25 mouse cellular contexts compared by ENCODE assay signal in the genomic region with DNA sequence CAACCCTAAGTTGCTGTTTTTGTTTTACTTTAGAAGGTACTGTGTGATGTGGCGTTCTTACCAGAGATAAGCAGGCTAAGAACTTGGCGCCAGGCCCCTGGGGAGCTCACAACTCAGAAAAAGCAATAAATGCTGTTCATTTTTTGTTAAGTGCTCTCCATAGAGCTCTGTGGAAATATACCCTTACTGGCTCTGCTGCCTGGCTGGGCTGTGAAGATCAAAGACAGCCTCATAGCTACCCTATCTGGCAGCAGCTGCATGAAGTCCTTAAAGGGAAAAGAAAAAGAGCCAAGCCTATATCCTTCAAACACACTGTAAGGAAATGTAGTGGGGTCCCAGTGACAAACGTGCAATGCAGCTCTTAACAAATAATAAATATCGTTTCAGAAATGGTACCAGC. TPM values are rescaled to one million over a fixed set of nuclear protein-coding genes. Genes with fewer than 3 reads are reported as not detected.
A peak's percentile ranks its signal among the peaks of the same experiment; 100 is the strongest.
DNase-seq lines count a peak whose midpoint lies in the region; ATAC-seq and TF ChIP-seq lines count a peak whose summit lies in the region.
"Had no signal": no experiment of that assay in that cellular context is flagged by ENCODE, and none has a peak within 500 bp of the region (broad histone marks: within the 10 kb centered on the region; RNA-seq: fewer than 3 reads in every experiment).

No protein-coding gene starts in this region.

- H3K4me2 ChIP-seq in kidney, embryonic 16.5 days (replicated peaks; ENCODE audit: low read depth, low read length): no peak overlapping the region
- no peak overlapping the region for H3K4me2 ChIP-seq in neural tube, embryonic 13.5 days
- no peak overlapping the region; the same call in 1 of the 2 replicates for H3K4me2 ChIP-seq in limb, embryonic 14.5 days (replicated peaks; ENCODE audit: low read depth, low read length, severe bottlenecking)
- H3K4me2 ChIP-seq: hindbrain, embryonic 13.5 days had no signal

- no peaks in the 10 kb centered on the region for H3K9me3 ChIP-seq in kidney, embryonic 16.5 days (ENCODE audit: low read length)
- H3K9me3 ChIP-seq in neural tube, embryonic 13.5 days: no peaks in the 10 kb centered on the region
- H3K9me3 ChIP-seq in limb, embryonic 14.5 days (ENCODE audit: control insufficient read depth, low read length): no peaks in the 10 kb centered on the region
- H3K9me3 ChIP-seq: G1E; hindbrain, embryonic 13.5 days had no signal

- no peak overlapping the region for H3K4me3 ChIP-seq in kidney, embryonic 16.5 days (ENCODE audit: low read length)
- H3K4me3 ChIP-seq in neural tube, embryonic 13.5 days: no peak overlapping the region
- no peak overlapping the region for H3K4me3 ChIP-seq in limb, embryonic 14.5 days (replicated peaks; ENCODE audit: low read length)
- H3K4me3 ChIP-seq: erythroblast, embryonic 14.5 days; hindbrain, embryonic 13.5 days had no signal

- H3K9ac ChIP-seq in kidney, embryonic 16.5 days (replicated peaks; ENCODE audit: low read length): peak overlapping the region; percentile 32; the same call in 1 of the 2 replicates
- no peak overlapping the region for H3K9ac ChIP-seq in neural tube, embryonic 13.5 days
- H3K9ac ChIP-seq in limb, embryonic 14.5 days (ENCODE audit: low read depth, low read length, severe bottlenecking): no peak overlapping the region
- H3K9ac ChIP-seq: hindbrain, embryonic 13.5 days; liver, postnatal 0 days had no signal

- TF ChIP-seq POLR2A in limb, embryonic 14.5 days (IDR thresholded peaks at IDR 0.05; ENCODE audit: borderline replicate concordance, extremely low read depth, insufficient read depth, insufficient read length): no peak

- H3K27me3 ChIP-seq in kidney, embryonic 16.5 days (ENCODE audit: insufficient read depth, low read length): no peaks in the 10 kb centered on the region
- H3K27me3 ChIP-seq in neural tube, embryonic 13.5 days: no peaks in the 10 kb centered on the region
- H3K27me3 ChIP-seq in limb, embryonic 14.5 days (ENCODE audit: control insufficient read depth, insufficient read depth, low read length): no peaks in the 10 kb centered on the region
- H3K27me3 ChIP-seq: hindbrain, embryonic 13.5 days had no signal

- peak; percentile 15 for DNase-seq in adrenal gland, adult 2 months
- no peak for DNase-seq in adrenal gland, adult 18-20 months (ENCODE audit: low spot score in 2 of 2)
- DNase-seq in kidney, adult 18-20 months: no peak
- DNase-seq in neural tube, embryonic 10.5 days (ENCODE audit: extremely low spot score, low spot score): no peak
- peak; percentile 36 for DNase-seq in limb, embryonic 14.5 days (ENCODE audit: low spot score)
- DNase-seq: adrenal gland, adult 8-10 months; cerebellum, adult 11-12 months; cerebellum, postnatal 36 days; gastrocnemius, postnatal 25 days; kidney, postnatal 10 days; liver; liver, postnatal 0 days; spleen, adult 18-20 months; thymus, postnatal 36 days had no signal

- H3K4me1 ChIP-seq in kidney, embryonic 16.5 days (ENCODE audit: insufficient read depth, low read length): peaks cover 30% of the 10 kb centered on the region
- peaks cover 25% of the 10 kb centered on the region; the same call in 1 of the 2 replicates for H3K4me1 ChIP-seq in neural tube, embryonic 13.5 days (replicated peaks)
- peaks cover 55% of the 10 kb centered on the region for H3K4me1 ChIP-seq in limb, embryonic 14.5 days (ENCODE audit: control insufficient read depth, insufficient read depth, low read length)

- ATAC-seq in kidney, embryonic 16.5 days (ENCODE audit: low FRiP score, low TSS enrichment): no peak
- no peak; the same call in 1 of the 2 replicates for ATAC-seq in neural tube, embryonic 13.5 days (ENCODE audit: low read depth)
- ATAC-seq in limb, embryonic 14.5 days (ENCODE audit: low FRiP score, low read depth): no peak
- ATAC-seq in granulocyte monocyte progenitor cell, adult 5-6 weeks (replicated peaks; ENCODE audit: poor library complexity, severe bottlenecking): no peak
- ATAC-seq: CD4-positive, CD25-positive, alpha-beta regulatory T cell, adult 4 months; forebrain, embryonic 14.5 days; intestine, embryonic 16.5 days; liver, postnatal 0 days had no signal

- H3K36me3 ChIP-seq in kidney, embryonic 16.5 days (ENCODE audit: insufficient read depth, low read length): no peaks in the 10 kb centered on the region
- no peaks in the 10 kb centered on the region for H3K36me3 ChIP-seq in neural tube, embryonic 13.5 days
- no peaks in the 10 kb centered on the region for H3K36me3 ChIP-seq in limb, embryonic 14.5 days (ENCODE audit: control insufficient read depth, insufficient read depth, low read length)
- H3K36me3 ChIP-seq: G1E; hindbrain, embryonic 13.5 days had no signal

- H3K27ac ChIP-seq in kidney, embryonic 16.5 days (ENCODE audit: low read length): 0 out of 2 replicates have a peak overlapping the region, but pooled peaks have one; percentile 11
- H3K27ac ChIP-seq in neural tube, embryonic 13.5 days (replicated peaks): 0 out of 2 replicates have a peak overlapping the region, but pooled peaks have one; percentile 10
- 0 out of 2 replicates have a peak overlapping the region, but pooled peaks have one; percentile 19 for H3K27ac ChIP-seq in limb, embryonic 14.5 days (replicated peaks; ENCODE audit: low read depth, low read length)
- H3K27ac ChIP-seq: hindbrain, embryonic 13.5 days had no signal

- WGBS in kidney, embryonic 16.5 days: 61% methylated on average over 4 of the region's 4 CpGs
- 64% methylated on average over 4 of the region's 4 CpGs for WGBS in neural tube, embryonic 13.5 days
- 12% methylated on average over 4 of the region's 4 CpGs for WGBS in limb, embryonic 14.5 days

RNA-seq across cellular contexts. Expression of gene Nkd2, which starts 11.6 kb away (rescaled TPM):
- 1 to 10 TPM; 1.4 to 2.8 TPM for total RNA-seq in adrenal gland, adult 2 months (2021)
- 1.8 and 3.7 TPM in 2 replicates for polyA plus RNA-seq in adrenal gland, adult 2 months (2012; rRNA removed)
- total RNA-seq in adrenal gland, adult 18-20 months (2021): 1 to 10 TPM; 1.4 to 1.8 TPM
- polyA plus RNA-seq in kidney, embryonic 16.5 days (2015; fragmentation: Nextera tagmentation; extraction: Ambion mirVana): 7.8 and 8.2 TPM in 2 replicates
- polyA plus RNA-seq in neural tube, embryonic 13.5 days (2015; fragmentation: Nextera tagmentation; extraction: Ambion mirVana): 8.7 and 9.8 TPM in 2 replicates
- polyA plus RNA-seq in limb, embryonic 14.5 days (2012; rRNA removed): 50.3 and 57.9 TPM in 2 replicates
- polyA plus RNA-seq in limb, embryonic 14.5 days (2014; fragmentation: Nextera tagmentation; extraction: Ambion mirVana): 34.8 and 39.7 TPM in 2 replicates
- not detected in 2 replicates for total RNA-seq in granulocyte monocyte progenitor cell, adult 5-6 weeks (2014; fragmentation: Nextera tagmentation)
- total RNA-seq in granulocyte monocyte progenitor cell, adult 5-6 weeks (2017): not detected in 2 replicates
- total RNA-seq: megakaryocyte progenitor cell, adult 5-6 weeks; monocyte, adult 5-6 weeks had no signal
- polyA plus RNA-seq: erythroblast, embryonic 14.5 days; G1E had no signal

Comparison
In these comparisons a context has a peak if more than half of its experiments do, and no peak if none do; other contexts are left out.
1. DNase-seq: peak in adrenal gland, adult 2 months (single experiment) and limb, embryonic 14.5 days (single experiment); none in adrenal gland, adult 18-20 months (0 of 2), kidney, adult 18-20 months (single experiment) and neural tube, embryonic 10.5 days (single experiment).
2. Peak in every context shown above with its lines, with median percentiles within 50 percentile points of each other: H3K27ac ChIP-seq.